Mouse (Mus musculus) embryonic stem cell, embryonic (primary cell): ENCODE measurements at regions not wholly inside any gene's neighbourhood (a gene's known extent, or its start where the extent isn't known, plus 50 kb on each side); places are given as distances from the start of the nearest gene placed in this dataset.
"Not testable (repeated sequence)": the region's sequence is repeated elsewhere in the genome, so short reads cannot be mapped to it uniquely, and the experiment has no call there.

Source experiments
- CTCF ChIA-PET, 4 experiments: fragments of 300-600 bp in 2 of 4; fragments of 350-600 bp in 2 of 4; sonication (Branson Sonifier 250); formaldehyde crosslinking; loops; one replicate each; lab custom pipeline; 2022; ENCODE audit warnings: inconsistent platforms in 2 of 4; lab: Charles Lee
- POLR2A ChIA-PET, 4 experiments: fragments of 300-600 bp in 2 of 4; fragments of 350-600 bp in 2 of 4; sonication (Branson Sonifier 250); formaldehyde crosslinking; loops; one replicate each; lab custom pipeline; 2022; ENCODE audit warnings: antibody characterized with exemption in 4 of 4, inconsistent platforms in 1 of 4; lab: Charles Lee

GRCm38 (mm10) chr13:4858341-4858740 lies 249.4 kb upstream of the Akr1e1 start:
- CTCF ChIA-PET, result no interaction called here
- POLR2A ChIA-PET, result no interaction called here

- CTCF ChIA-PET, POLR2A ChIA-PET: not testable (repeated sequence)
Measured at GRCm38 (mm10) chr13:4839481-4839880, 230.5 kb upstream of the Akr1e1 start.

GRCm38 (mm10) chr13:4826756-4827155 lies 217.8 kb upstream of the Akr1e1 start:
- ChIA-PET CTCF (no interaction called here), POLR2A (interaction anchor here in 1 of 4 experiments (0.9 kb wide), 1 partner anchor 30 kb away, joined by 3 read pairs; no protein-coding TSS in a partner anchor)

- CTCF ChIA-PET, result not testable (repeated sequence)
- POLR2A ChIA-PET, result interaction anchor here in 2 of 4 experiments (0.9 to 1.2 kb wide), 3 partner anchors 54 to 1035 kb away, joined by 3 read pairs; partner anchors contain the start of gene Klf6 (in 1 of the 2)
Measured at GRCm38 (mm10) chr13:4825749-4826148, 216.8 kb upstream of the Akr1e1 start.

GRCm38 (mm10) chr13:4806876-4807275 lies 197.9 kb upstream of the Akr1e1 start:
- ChIA-PET CTCF (no interaction called here), POLR2A (no interaction called here)

GRCm38 (mm10) chr13:4800666-4801065 lies 191.7 kb upstream of the Akr1e1 start:
- CTCF ChIA-PET, result no interaction called here

GRCm38 (mm10) chr13:4791139-4791538 lies 182.2 kb upstream of the Akr1e1 start:
- ChIA-PET POLR2A (no interaction called here), CTCF (no interaction called here)

More at GRCm38 (mm10) chr13:4800666-4801065, 191.7 kb upstream of the Akr1e1 start:
- POLR2A ChIA-PET, result no interaction called here

GRCm38 (mm10) chr13:4790414-4790813 lies 181.4 kb upstream of the Akr1e1 start:
- CTCF ChIA-PET, result no interaction called here

GRCm38 (mm10) chr13:4783290-4783689 lies 174.3 kb upstream of the Akr1e1 start:
- POLR2A ChIA-PET, result no interaction called here

More at GRCm38 (mm10) chr13:4790414-4790813, 181.4 kb upstream of the Akr1e1 start:
- POLR2A ChIA-PET, result interaction anchor here in 1 of 4 experiments (0.6 kb wide), 1 partner anchor 132 kb away, joined by 3 read pairs; no protein-coding TSS in a partner anchor

GRCm38 (mm10) chr13:4778264-4778823 lies 169.4 kb upstream of the Akr1e1 start:
- POLR2A ChIA-PET, CTCF ChIA-PET: not testable (repeated sequence)

More at GRCm38 (mm10) chr13:4783290-4783689, 174.3 kb upstream of the Akr1e1 start:
- CTCF ChIA-PET, result no interaction called here

GRCm38 (mm10) chr13:4776855-4777254 lies 167.9 kb upstream of the Akr1e1 start:
- CTCF ChIA-PET, result interaction anchor here in 1 of 4 experiments (0.6 kb wide), 1 partner anchor 1509 kb away, joined by 3 read pairs; no protein-coding TSS in a partner anchor
- POLR2A ChIA-PET, result no interaction called here

- ChIA-PET POLR2A (interaction anchor here in 2 of 4 experiments (1.2 to 1.3 kb wide), 2 partner anchors 12 to 1089 kb away, joined by 3 read pairs; partner anchors contain the start of gene Klf6 (in 1 of the 2)), CTCF (no interaction called here)
Measured at GRCm38 (mm10) chr13:4772324-4772723, 163.3 kb upstream of the Akr1e1 start.

GRCm38 (mm10) chr13:4771120-4772075 lies 162.4 kb upstream of the Akr1e1 start:
- CTCF ChIA-PET, result interaction anchor here in 1 of 4 experiments (0.6 kb wide), 1 partner anchor 15 kb away, joined by 5 read pairs; no protein-coding TSS in a partner anchor

GRCm38 (mm10) chr13:4759965-4760364 lies 151.0 kb upstream of the Akr1e1 start:
- ChIA-PET POLR2A (interaction anchor here in 1 of 4 experiments (0.6 kb wide), 1 partner anchor 12 kb away, joined by 4 read pairs; no protein-coding TSS in a partner anchor), CTCF (no interaction called here)

More at GRCm38 (mm10) chr13:4771120-4772075, 162.4 kb upstream of the Akr1e1 start:
- POLR2A ChIA-PET, result interaction anchor here in 3 of 4 experiments (0.6 to 1.3 kb wide), 15 partner anchors 9 to 1233 kb away, joined by 3 to 4 read pairs (median 3); partner anchors contain the start of gene Klf6 (in 2 of the 3)

- CTCF ChIA-PET, result interaction anchor here in 1 of 4 experiments (0.6 kb wide), 1 partner anchor 15 kb away, joined by 5 read pairs; no protein-coding TSS in a partner anchor
- POLR2A ChIA-PET, result interaction anchor here in 3 of 4 experiments (0.6 to 1.3 kb wide), 3 partner anchors 15 to 1069 kb away, joined by 3 to 4 read pairs (median 3); no protein-coding TSS in a partner anchor
Measured at GRCm38 (mm10) chr13:4756529-4756928, 147.6 kb upstream of the Akr1e1 start.

- CTCF ChIA-PET, result no interaction called here
- POLR2A ChIA-PET, result no interaction called here
Measured at GRCm38 (mm10) chr13:4742930-4743329, 134.0 kb upstream of the Akr1e1 start.

- POLR2A ChIA-PET, CTCF ChIA-PET: not testable (repeated sequence)
Measured at GRCm38 (mm10) chr13:4716299-4716698, 107.3 kb upstream of the Akr1e1 start.

- POLR2A ChIA-PET, result no interaction called here
- CTCF ChIA-PET, result no interaction called here
Measured at GRCm38 (mm10) chr13:4714724-4715123, 105.8 kb upstream of the Akr1e1 start.

GRCm38 (mm10) chr13:4712698-4713097 lies 103.7 kb upstream of the Akr1e1 start:
- POLR2A ChIA-PET, result no interaction called here
- CTCF ChIA-PET, result no interaction called here
